ENCODE assay signal across 23 mouse cellular contexts in the genomic region with DNA sequence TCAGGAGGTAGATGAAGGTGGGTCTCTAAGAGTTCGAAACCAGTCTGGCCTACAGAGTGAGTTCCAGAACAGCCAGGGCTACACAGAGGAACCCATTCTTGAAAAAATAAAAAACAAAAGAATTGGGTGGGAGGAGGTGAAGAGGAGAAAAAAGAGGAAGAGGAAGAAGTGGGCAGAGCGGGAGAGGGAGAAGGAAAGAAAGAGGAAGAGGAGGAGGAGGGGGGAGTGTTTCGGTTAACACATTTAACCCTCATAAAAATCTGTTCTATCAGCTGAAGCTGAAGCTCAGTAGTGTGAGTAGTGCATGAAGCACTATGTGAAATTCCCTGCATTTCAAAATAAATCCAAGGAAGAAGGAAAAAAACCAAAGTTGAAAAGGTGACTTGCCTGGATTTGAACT.
"Had no signal": no experiment of that assay in that cellular context is flagged by ENCODE, and none has a peak within 500 bp of the region (broad histone marks: within the 10 kb centered on the region; RNA-seq: fewer than 3 reads in every experiment).

No protein-coding gene starts in this region.

- DNase-seq: gastrocnemius, postnatal 14 days; gastrocnemius, postnatal 36 days; heart, adult 2 months; heart, postnatal 14 days; heart, postnatal 4 days; kidney, adult 18-20 months; kidney, adult 8-10 months; kidney, postnatal 10 days; kidney, postnatal 25 days; kidney, postnatal 4 days; liver; liver, embryonic 13.5 days had no signal

- H3K9me3 ChIP-seq: heart, embryonic 13.5 days; heart, embryonic 15.5 days; hindbrain, embryonic 13.5 days; hindbrain, embryonic 15.5 days; limb, embryonic 10.5 days; limb, embryonic 12.5 days; liver, embryonic 13.5 days; liver, embryonic 15.5 days had no signal

- H3K36me3 ChIP-seq: heart, embryonic 13.5 days; heart, embryonic 15.5 days; hindbrain, embryonic 13.5 days; hindbrain, embryonic 15.5 days; limb, embryonic 10.5 days; limb, embryonic 12.5 days; liver, embryonic 13.5 days; liver, embryonic 15.5 days had no signal

- H3K27me3 ChIP-seq: heart, embryonic 13.5 days; heart, embryonic 15.5 days; hindbrain, embryonic 13.5 days; hindbrain, embryonic 15.5 days; limb, embryonic 12.5 days; liver, embryonic 13.5 days; liver, embryonic 15.5 days had no signal

- H3K27ac ChIP-seq: heart, adult 2 months; heart, embryonic 13.5 days; heart, embryonic 15.5 days; hindbrain, embryonic 13.5 days; hindbrain, embryonic 15.5 days; hindbrain, postnatal 0 days; layer of hippocampus, adult 2 months; left cerebral cortex, adult 2 months; limb, embryonic 10.5 days; limb, embryonic 12.5 days; liver, embryonic 13.5 days; liver, embryonic 15.5 days had no signal

- H3K4me1 ChIP-seq: heart, embryonic 15.5 days; hindbrain, embryonic 13.5 days; hindbrain, embryonic 15.5 days; limb, embryonic 10.5 days; limb, embryonic 12.5 days had no signal

- H3K4me3 ChIP-seq: heart, adult 2 months; heart, embryonic 13.5 days; heart, embryonic 15.5 days; hindbrain, embryonic 13.5 days; hindbrain, embryonic 15.5 days; layer of hippocampus, adult 2 months; left cerebral cortex, adult 2 months; limb, embryonic 10.5 days; limb, embryonic 12.5 days; liver, embryonic 13.5 days; liver, embryonic 15.5 days had no signal

- ATAC-seq: hindbrain, postnatal 0 days; intestine, embryonic 16.5 days had no signal

- H3K9ac ChIP-seq: heart, embryonic 13.5 days; heart, embryonic 15.5 days; hindbrain, embryonic 13.5 days; hindbrain, embryonic 15.5 days; limb, embryonic 12.5 days; liver, embryonic 13.5 days; liver, embryonic 15.5 days had no signal
